Mouse (Mus musculus): ENCODE measurements around the gene Ace3.

The Ace3 gene

DNA sequence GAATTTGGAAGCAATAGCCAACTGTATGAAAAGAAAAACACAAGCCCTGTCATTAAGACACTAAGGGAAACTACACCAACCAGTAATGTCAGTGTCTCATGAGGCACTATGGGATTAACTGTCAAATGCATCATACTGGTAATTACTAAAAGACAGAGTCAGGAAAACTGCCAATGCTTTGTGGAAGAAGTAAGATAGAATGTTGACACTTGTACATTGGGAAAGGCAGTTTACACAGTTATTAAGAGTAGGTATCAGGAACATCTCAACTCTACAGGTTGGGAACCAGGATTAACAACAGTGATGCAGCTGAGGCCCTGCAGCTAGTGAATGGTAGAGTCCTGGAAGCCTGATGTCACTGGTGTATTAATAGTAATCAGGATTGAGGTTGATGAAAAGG is 49.9 kb downstream of the Ace3 start:
- DNase-seq (ENCODE audit: low spot score): no peak

DNA sequence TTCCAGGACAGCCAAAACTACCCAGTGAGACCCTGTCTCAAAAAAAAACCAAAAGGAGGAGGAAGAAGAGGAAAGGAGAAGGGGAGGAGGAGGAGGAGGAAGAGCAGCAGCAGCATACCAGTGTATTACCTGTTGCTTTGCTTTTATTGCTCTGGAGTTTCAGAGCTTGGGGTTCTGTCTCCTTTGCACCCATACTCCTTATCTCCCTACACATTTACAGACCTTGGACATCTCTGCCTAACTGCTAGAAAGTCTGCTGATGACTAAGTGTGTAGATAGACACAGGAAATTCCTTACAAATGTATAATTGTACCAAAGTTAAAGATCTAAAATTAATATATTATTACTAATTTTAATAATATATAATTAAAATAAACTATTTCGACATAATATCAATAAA is 50.8 kb downstream of the Ace3 start:
- no peak for DNase-seq (ENCODE audit: low spot score)

DNA sequence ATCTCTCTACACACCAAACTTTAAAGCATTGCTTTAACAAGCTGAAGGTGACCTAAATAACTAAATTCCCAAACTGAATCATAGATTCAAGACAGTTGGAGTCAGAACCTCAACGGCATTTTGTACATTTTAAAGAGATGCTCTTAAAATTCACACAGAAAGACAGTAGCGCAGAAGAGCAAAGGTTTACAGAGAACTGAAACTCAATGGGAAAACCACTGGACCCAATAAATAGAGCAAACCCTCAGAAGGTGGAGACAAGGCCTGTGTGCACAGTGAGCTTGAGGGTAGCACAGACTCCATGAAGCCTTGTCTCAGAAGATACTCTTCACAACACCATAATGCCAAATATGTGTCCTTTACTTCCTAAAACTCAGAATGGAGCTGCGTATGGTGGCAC is 51.3 kb downstream of the Ace3 start:
- no peak for DNase-seq (ENCODE audit: low spot score)

DNA sequence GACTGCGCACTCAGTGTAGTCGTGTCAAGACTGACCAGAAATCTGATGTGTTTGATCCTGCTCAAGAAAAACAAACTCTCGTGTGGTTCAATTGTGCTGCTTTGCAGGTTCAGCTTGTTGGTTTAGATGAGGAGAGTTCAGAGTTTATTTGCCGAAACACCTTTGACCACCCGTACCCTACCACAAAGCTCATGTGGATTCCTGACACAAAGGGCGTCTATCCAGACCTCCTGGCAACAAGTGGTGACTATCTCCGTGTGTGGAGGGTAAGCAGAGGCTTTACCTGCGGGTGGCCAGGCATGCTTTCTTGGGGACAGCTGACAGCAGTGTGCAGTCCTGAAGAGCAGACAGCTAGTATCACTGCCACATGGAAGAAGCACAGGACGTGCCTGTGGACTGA is 52.1 kb downstream of the Ace3 start:
- DNase-seq (ENCODE audit: low spot score): no peak

DNA sequence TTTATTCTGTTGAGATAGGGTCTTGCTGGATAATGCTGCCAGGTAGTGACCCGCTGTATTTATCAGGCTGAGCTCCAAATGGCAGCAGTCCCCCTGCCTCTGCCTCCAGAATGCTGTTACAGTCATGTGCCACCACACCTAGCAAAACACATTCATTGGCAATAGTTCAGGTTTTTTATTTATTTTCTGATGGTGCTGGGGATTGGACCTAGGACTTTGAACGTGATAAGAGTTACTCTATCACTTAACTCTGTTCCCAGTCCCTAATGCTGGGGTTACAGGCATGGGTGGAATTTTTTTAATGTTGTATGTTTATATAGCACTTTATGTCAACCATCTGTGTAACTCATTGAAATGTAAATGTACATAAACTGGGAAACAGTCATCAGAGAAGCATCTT is 59.4 kb downstream of the Ace3 start:
- no peak for DNase-seq (ENCODE audit: low spot score)

DNA sequence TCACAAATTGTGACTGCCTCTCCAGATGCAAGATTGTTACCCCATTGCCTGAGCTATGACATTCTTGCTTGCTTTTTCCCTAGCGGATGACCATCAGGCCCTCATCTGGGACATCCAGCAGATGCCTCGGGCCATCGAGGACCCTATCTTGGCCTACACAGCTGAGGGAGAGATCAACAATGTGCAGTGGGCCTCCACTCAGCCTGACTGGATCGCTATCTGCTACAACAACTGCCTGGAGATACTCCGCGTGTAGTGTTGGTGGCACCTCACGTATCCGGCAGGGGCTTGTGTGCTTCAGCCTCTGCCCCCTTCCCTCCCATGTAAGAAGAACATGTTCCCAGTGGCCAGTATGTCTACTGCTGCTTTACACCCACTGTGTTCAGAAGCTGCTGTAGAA is 60.1 kb downstream of the Ace3 start:
- no peak for DNase-seq (ENCODE audit: low spot score)
